Mouse (Mus musculus): ENCODE results near the gene Ctnnal1. TPM values are rescaled to one million over a fixed set of nuclear protein-coding genes. Genes with fewer than 3 reads are reported as not detected.

Ctnnal1 gene
- polyA plus RNA-seq, 1 experiment, result 2.0 TPM

DNA sequence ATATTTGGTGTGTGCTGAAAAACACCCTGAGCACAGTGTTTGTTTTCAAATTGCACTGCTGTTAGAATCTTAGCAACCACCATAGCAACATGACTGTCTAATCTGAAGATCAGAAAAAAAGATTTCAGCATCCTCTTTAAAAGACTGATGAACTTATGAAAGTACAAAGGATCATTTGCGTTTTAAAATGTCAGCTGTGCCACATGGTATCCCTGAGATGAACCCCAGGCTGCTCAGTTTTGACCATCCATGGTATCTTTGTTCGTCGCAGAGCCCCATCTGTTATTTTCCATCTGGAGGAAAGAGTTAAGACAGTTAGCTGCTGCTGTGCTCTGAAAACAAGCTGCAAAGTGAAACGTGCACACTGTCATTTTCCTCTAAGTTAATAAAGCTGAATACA lies 52.9 kb downstream of the Ctnnal1 start:
- H3K36me3 ChIP-seq (ENCODE audit: control insufficient read depth, insufficient read depth, low read length), result 0 out of 2 replicates have a peak, but pooled peaks cover 2% of the 10 kb centered on the region
- no peaks in the 10 kb centered on the region for H3K4me1 ChIP-seq (ENCODE audit: control insufficient read depth, insufficient read depth, insufficient read length)
- 86% methylated on average over 4 of the region's 4 CpGs for WGBS
- no peak for DNase-seq (ENCODE audit: low read depth in 1 of 2, low spot score in 2 of 2)
- TF ChIP-seq POLR2A (IDR thresholded peaks at IDR 0.05; ENCODE audit: low read depth, low read length), result no peak
- TF ChIP-seq CTCF (IDR thresholded peaks at IDR 0.05; ENCODE audit: extremely low read depth, insufficient read depth, insufficient read length, insufficient replicate concordance), result no peak
- H3K27ac ChIP-seq (ENCODE audit: insufficient read depth, low read length), result no peak overlapping the region
- no peaks in the 10 kb centered on the region for H3K27me3 ChIP-seq (ENCODE audit: control insufficient read depth, insufficient read depth, low read length)
- H3K4me3 ChIP-seq (ENCODE audit: extremely low read depth, insufficient read depth, insufficient read length), result no peak overlapping the region

DNA sequence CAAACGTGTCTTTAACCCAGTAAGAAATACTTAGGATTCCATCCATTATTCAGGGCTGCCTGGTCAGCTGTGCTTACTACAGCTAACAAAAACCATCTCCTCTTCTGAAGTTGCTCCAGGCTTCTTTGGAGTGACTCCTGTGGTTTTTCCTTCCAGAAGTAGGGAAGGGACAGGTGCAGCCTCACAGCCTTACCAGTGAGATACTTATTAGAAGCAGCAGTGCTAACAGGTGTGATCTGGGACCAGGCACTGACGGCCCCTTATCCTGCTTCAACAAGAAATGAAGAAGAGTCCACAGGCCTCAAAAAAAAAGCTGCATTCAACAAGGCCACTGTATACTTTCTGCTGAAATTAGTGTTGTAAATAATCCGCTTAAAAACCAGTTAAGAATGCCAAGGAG lies 53.3 kb downstream of the Ctnnal1 start:
- 81% methylated on average over 3 of the region's 3 CpGs for WGBS
- TF ChIP-seq POLR2A (IDR thresholded peaks at IDR 0.05; ENCODE audit: low read depth, low read length), result no peak
- TF ChIP-seq CTCF (IDR thresholded peaks at IDR 0.05; ENCODE audit: extremely low read depth, insufficient read depth, insufficient read length, insufficient replicate concordance), result no peak
- DNase-seq (ENCODE audit: low read depth in 1 of 2, low spot score in 2 of 2), result no peak
- H3K4me3 ChIP-seq (ENCODE audit: extremely low read depth, insufficient read depth, insufficient read length), result no peak overlapping the region
- no peak overlapping the region for H3K27ac ChIP-seq (ENCODE audit: insufficient read depth, low read length)
- H3K27me3 ChIP-seq (ENCODE audit: control insufficient read depth, insufficient read depth, low read length), result no peaks in the 10 kb centered on the region
- peaks cover 2% of the 10 kb centered on the region; the same call in 1 of the 2 replicates for H3K36me3 ChIP-seq (ENCODE audit: control insufficient read depth, insufficient read depth, low read length)
- no peaks in the 10 kb centered on the region for H3K4me1 ChIP-seq (ENCODE audit: control insufficient read depth, insufficient read depth, insufficient read length)

DNA sequence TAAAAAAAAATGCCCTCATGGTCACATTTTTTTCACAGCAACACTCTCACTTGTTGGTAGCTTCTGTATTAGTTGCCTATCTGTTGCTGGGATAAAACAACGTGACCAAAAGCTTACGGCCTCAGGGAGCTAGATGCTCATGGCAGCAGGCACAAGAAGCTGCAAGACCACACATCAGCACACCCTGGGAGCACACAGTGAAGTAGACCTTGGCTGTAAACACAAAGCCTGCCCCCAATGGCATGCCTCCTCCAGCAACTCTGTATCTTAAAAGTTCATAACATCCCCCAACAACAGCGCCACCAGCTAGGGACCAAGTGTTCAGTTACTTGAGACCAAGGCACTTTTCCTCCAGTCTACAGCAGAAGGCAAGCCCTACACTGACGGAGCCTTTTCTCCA lies 55.9 kb downstream of the Ctnnal1 start:
- no peaks in the 10 kb centered on the region for H3K4me1 ChIP-seq (ENCODE audit: control insufficient read depth, insufficient read depth, insufficient read length)
- no peak for TF ChIP-seq CTCF (IDR thresholded peaks at IDR 0.05; ENCODE audit: extremely low read depth, insufficient read depth, insufficient read length, insufficient replicate concordance)
- no peak for TF ChIP-seq POLR2A (IDR thresholded peaks at IDR 0.05; ENCODE audit: low read depth, low read length)
- no peaks in the 10 kb centered on the region for H3K27me3 ChIP-seq (ENCODE audit: control insufficient read depth, insufficient read depth, low read length)
- H3K4me3 ChIP-seq (ENCODE audit: extremely low read depth, insufficient read depth, insufficient read length), result no peak overlapping the region
- DNase-seq (ENCODE audit: low read depth in 1 of 2, low spot score in 2 of 2), result no peak
- 87% methylated on average over 4 of the region's 4 CpGs for WGBS
- H3K27ac ChIP-seq (ENCODE audit: insufficient read depth, low read length), result no peak overlapping the region
- H3K36me3 ChIP-seq (ENCODE audit: control insufficient read depth, insufficient read depth, low read length), result peaks cover 9% of the 10 kb centered on the region; the same call in 1 of the 2 replicates

DNA sequence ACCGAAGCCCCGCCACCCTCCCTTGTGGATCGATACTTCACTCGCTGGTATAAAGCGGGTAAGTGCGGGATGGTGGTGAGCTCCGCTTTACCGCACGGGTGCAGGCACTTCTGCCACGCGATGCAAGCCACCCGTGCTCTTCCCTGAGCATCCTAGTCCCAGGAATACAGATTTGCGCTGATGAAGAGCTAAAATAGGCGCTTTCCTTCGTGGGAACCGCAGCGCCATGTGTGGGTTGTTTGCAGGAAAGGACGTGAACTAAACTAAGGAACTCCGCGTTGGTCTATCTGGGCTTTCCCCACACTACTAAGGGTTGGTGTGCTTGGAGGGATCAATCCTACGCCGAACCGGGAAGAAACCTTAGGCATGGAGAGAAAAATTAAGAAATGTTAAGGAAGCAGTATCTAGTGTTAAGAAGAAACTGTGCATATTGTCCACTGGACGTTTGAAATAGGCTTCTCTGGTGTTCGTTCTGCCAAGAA lies 62.3 kb downstream of the Ctnnal1 start:
- 2% methylated on average over 25 of the region's 25 CpGs for WGBS
- DNase-seq (ENCODE audit: low read depth in 1 of 2, low spot score in 2 of 2), result no peak
- Histone ChIP-seq H3K27me3 (ENCODE audit: control insufficient read depth, insufficient read depth, low read length) (no peaks in the 10 kb centered on the region), H3K27ac (ENCODE audit: insufficient read depth, low read length) (peak overlapping the region; percentile 19; the same call in 1 of the 2 replicates), H3K4me3 (ENCODE audit: extremely low read depth, insufficient read depth, insufficient read length) (peak overlapping the region; percentile 95), H3K36me3 (ENCODE audit: control insufficient read depth, insufficient read depth, low read length) (peaks cover 14% of the 10 kb centered on the region), H3K4me1 (ENCODE audit: control insufficient read depth, insufficient read depth, insufficient read length) (no peaks in the 10 kb centered on the region)
- TF ChIP-seq POLR2A (IDR thresholded peaks at IDR 0.05; ENCODE audit: low read depth, low read length), result no peak
- no peak for TF ChIP-seq CTCF (IDR thresholded peaks at IDR 0.05; ENCODE audit: extremely low read depth, insufficient read depth, insufficient read length, insufficient replicate concordance)

DNA sequence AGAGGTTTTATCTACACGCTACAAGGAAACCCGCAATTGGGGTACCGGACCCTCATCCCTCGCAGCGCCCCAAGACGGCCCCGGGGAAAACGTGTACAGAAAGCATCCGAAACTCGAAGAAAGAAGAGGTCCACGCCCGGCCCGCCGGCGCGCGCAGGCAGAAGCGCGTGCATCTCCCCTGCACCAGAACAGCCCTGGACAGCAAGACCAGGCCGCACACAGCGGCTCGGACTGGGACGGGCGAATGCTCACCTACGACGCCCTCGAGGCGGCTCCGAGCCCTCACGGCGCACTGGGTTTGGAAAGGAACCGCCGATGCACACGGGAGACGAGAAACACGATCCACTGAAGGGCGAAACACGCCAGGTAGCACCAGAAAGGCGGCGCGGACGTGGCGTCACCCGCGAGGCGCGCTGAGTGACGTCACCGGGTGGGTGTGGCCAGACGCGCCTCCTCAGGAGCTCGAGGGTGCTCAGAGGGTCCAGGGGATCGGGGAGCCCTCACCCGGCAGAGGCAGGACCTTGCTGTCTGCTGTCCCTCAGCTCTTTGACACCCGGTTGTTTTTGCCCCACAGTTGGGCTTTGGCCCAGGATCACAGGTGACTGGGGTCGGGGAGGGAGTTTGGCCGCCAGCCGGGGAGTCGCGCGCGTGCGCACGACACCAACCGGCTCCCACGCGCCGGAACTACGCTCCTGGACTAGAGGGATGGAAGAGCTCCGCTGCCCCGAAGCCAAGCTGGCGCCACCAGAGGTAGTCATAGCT lies 62.9 kb downstream of the Ctnnal1 start, which contains the start of the genes Elp1 and Fam206a:
TSS of gene Elp1 (minus strand) at position 425 of the 762 bp plus-strand sequence.
TSS of gene Fam206a (plus strand) at position 439 of the 762 bp plus-strand sequence.
- H3K36me3 ChIP-seq (ENCODE audit: control insufficient read depth, insufficient read depth, low read length), result peaks cover 16% of the 10 kb centered on the region
- DNase-seq (ENCODE audit: low read depth in 1 of 2, low spot score in 2 of 2), result peak; percentile 80 to 93
- H3K27me3 ChIP-seq (ENCODE audit: control insufficient read depth, insufficient read depth, low read length), result no peaks in the 10 kb centered on the region
- H3K4me3 ChIP-seq (ENCODE audit: extremely low read depth, insufficient read depth, insufficient read length), result peak within 1 kb of the TSS; percentile 95
- WGBS, result under 1% methylated on average over 72 of the region's 72 CpGs
- H3K4me1 ChIP-seq (ENCODE audit: control insufficient read depth, insufficient read depth, insufficient read length), result no peaks in the 10 kb centered on the region
- peak within 1 kb of the TSS; percentile 85 for H3K27ac ChIP-seq (ENCODE audit: insufficient read depth, low read length)
- peak; percentile 40 for TF ChIP-seq POLR2A (IDR thresholded peaks at IDR 0.05; ENCODE audit: low read depth, low read length)
- TF ChIP-seq CTCF (IDR thresholded peaks at IDR 0.05; ENCODE audit: extremely low read depth, insufficient read depth, insufficient read length, insufficient replicate concordance), result no peak

DNA sequence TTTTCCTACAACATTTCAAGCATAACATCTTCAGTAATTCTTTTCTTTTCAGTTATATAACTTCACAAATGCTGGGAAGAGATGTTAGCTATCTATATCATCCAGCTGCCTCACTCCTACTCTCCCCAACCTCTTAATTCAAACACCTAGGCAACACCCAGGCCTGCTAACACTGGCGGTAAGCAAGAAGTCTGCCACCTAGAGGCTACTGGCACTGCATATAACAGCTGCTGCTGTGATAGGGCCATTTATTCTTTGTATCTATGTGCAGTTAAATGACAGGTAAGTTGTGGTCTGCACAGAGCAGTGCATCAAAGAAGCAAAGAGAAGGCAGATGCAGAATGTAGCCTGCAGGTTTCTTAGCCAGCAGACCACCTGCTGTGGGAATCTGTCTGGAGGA lies 73.6 kb downstream of the Ctnnal1 start:
- TF ChIP-seq POLR2A (IDR thresholded peaks at IDR 0.05; ENCODE audit: low read depth, low read length) (no peak), CTCF (IDR thresholded peaks at IDR 0.05; ENCODE audit: extremely low read depth, insufficient read depth, insufficient read length, insufficient replicate concordance) (no peak)
- Histone ChIP-seq H3K36me3 (ENCODE audit: control insufficient read depth, insufficient read depth, low read length) (peaks cover 51% of the 10 kb centered on the region), H3K27me3 (ENCODE audit: control insufficient read depth, insufficient read depth, low read length) (no peaks in the 10 kb centered on the region), H3K4me3 (ENCODE audit: extremely low read depth, insufficient read depth, insufficient read length) (no peak overlapping the region), H3K4me1 (ENCODE audit: control insufficient read depth, insufficient read depth, insufficient read length) (no peaks in the 10 kb centered on the region), H3K27ac (ENCODE audit: insufficient read depth, low read length) (no peak overlapping the region)
- DNase-seq (ENCODE audit: low read depth in 1 of 2, low spot score in 2 of 2), result no peak
- WGBS, result 75% methylated on average over 1 of the region's 1 CpGs

DNA sequence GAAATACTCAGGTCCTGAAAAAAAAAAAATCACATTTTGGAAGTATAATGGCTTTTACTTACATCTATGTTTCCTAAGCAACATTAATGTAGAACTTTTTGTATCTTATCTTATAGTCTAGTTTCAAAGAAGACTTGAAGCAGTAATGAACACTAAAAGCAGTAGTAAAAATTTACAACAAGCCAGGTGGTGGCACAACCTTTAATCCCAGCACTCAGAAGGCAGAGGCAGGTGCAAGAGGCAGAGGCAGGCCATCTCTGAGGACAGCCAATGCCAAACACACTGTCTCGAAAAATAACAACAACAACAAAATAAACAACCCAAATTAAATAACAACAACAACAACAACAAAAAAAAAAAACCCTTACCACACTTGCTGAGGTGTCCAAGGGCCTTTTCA lies 93.9 kb downstream of the Ctnnal1 start:
- no peak for TF ChIP-seq CTCF (IDR thresholded peaks at IDR 0.05; ENCODE audit: extremely low read depth, insufficient read depth, insufficient read length, insufficient replicate concordance)
- no peak for TF ChIP-seq POLR2A (IDR thresholded peaks at IDR 0.05; ENCODE audit: low read depth, low read length)
- no peak overlapping the region for H3K27ac ChIP-seq (ENCODE audit: insufficient read depth, low read length)
- no peak overlapping the region for H3K4me3 ChIP-seq (ENCODE audit: extremely low read depth, insufficient read depth, insufficient read length)
- peaks cover 55% of the 10 kb centered on the region for H3K36me3 ChIP-seq (ENCODE audit: control insufficient read depth, insufficient read depth, low read length)
- H3K27me3 ChIP-seq (ENCODE audit: control insufficient read depth, insufficient read depth, low read length), result no peaks in the 10 kb centered on the region
- 80% methylated on average over 1 of the region's 1 CpGs for WGBS
- no peaks in the 10 kb centered on the region for H3K4me1 ChIP-seq (ENCODE audit: control insufficient read depth, insufficient read depth, insufficient read length)
- no peak for DNase-seq (ENCODE audit: low read depth in 1 of 2, low spot score in 2 of 2)
